Mouse (Mus musculus) gastrocnemius, postnatal 4 days (tissue): Measurements from ENCODE around the gene Bri3bp. TPM values are rescaled to one million over a fixed set of nuclear protein-coding genes. Genes with fewer than 3 reads are reported as not detected.
A peak's percentile ranks its signal among the peaks of the same experiment; 100 is the strongest.
"Not testable (repeated sequence)": the region's sequence is repeated elsewhere in the genome, so short reads cannot be mapped to it uniquely, and the experiment has no call there.

Experiments
- DNase-seq, 2 experiments: peaks; one replicate each; pipeline ENCODE4 v3.0.0; 2021 to 2022; ENCODE audit warnings: low spot score in 2 of 2, mixed read lengths in 2 of 2
- long read RNA-seq, 2 experiments: library from polyadenylated mRNA; stranded (forward); transcript quantifications; one replicate each; pipeline ENCODE4 v2.0.0; 2021
- total RNA-seq, 2 experiments: library from RNA; stranded (reverse); gene quantifications; 2 replicates each; pipeline ENCODE4 v1.2.3; 2021

The Bri3bp gene
- total RNA-seq = 10 to 100 TPM; 10.4 to 12.0 TPM
- long read RNA-seq, experiment 1, full-length matches to known transcripts = 13 of 16 reads
- long read RNA-seq, experiment 1, partial matches to known transcripts = 0 of 16 reads
- long read RNA-seq, experiment 1, other reads (novel, unspliced or antisense) = 3 of 16 reads
- long read RNA-seq, experiment 2, full-length matches to known transcripts = 13 of 15 reads
- long read RNA-seq, experiment 2, partial matches to known transcripts = 0 of 15 reads
- long read RNA-seq, experiment 2, other reads (novel, unspliced or antisense) = 2 of 15 reads

DNA sequence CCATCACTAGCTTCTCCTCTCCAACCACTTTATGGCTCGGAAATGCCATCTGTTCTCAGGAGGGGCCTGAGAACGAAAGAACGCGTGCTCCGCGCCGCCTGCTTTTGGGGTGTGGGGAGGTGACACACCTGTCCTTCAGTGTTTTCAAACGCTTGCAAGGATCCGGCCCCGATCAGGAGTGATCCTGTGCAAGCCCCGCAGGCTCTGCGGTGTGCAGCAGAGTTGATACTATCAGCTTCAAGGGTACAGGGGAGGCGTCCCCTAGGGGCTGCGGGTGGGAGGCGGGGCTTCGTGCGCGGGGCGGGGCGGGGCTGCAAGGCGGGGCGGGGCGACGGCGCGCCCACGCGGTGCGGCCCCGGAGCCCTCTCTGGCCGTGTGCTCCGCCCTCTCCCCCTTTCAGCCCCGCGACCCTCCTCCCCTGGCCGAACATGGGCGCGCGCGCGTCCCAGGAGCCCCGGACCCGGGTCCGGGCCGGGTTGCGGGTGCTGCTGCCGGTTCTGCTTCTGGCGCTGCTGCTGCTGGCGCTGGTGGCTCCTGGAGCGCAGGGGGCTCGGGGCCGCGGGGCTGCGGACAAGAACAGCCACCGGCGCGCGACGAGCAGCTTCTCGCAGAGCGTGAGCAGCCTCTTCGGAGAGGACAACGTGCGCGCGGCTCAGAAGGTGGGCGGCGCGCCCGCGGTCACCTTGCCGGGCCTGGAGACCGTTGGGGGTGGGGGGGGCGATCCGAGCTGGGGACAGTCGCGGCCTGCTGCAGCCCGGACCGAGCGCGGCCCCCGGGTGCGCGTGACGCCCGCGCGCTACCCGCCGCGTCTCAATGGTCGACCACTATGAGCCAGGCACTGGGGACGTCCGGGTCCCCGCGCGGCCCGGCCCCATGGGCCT lies at the start of gene Bri3bp:
Gene Bri3bp (plus strand): TSS at position 335 of the 881 bp plus-strand sequence.
- DNase-seq = peak in 1 of 2 experiments; percentile 43

DNA sequence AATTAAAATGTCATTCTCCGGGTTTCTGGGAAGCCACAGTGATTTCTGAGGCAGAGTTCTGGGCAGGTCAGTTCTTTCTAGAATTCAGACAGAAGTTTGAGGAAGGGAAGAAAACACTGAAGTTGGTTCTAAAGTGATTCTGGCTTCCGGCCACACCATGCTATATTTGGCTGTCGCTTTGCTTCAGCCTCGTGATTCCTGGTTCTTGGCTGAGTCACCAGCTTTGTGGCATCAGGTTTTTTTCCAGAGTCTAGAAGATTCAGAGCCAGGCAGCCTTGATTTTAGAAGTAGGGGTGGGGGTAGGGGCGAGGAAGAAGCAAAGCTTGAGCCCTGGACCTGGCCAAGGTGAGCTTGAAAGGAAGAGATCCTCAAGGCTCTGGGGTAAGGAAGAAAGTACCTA lies 49.8 kb upstream of the Bri3bp start:
- DNase-seq = peak in 1 of 2 experiments; percentile 54

DNA sequence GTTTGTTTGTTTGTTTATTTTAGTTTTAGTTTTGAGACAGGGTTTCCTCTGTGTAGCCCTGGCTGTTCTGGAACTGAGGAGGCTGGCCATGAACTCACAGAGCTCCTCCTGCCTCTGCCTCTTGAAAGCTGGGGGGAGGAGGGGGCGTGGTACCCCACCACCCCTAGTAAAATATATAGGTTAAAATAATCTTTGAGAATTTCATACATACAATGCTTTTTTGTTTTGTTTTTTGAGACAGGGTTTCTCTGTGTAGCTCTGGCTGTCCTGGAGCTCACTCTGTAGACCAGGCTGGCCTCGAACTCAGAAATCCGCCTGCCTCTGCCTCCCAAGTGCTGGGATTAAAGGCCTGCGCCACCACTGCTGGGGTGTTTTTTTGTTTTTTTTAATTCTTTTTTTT lies 49.2 kb upstream of the Bri3bp start:
- not testable (repeated sequence) for DNase-seq

DNA sequence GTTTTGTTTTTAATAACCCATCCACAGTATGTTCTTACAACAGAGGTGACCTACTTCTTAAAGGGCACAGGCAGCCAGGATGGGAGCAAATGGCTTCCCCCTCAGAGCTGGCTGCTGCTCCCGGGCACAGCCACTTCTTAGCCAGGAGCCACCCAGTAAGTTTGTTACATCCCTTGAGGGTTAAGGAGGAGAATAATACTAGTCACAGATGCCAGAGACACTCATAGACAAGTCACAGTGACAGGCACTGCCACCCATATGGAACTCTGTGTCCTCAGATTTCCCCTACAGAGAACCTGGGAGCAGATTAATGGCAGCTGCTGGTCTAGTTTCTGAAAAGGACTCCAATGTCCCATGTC lies 48.8 kb upstream of the Bri3bp start:
- DNase-seq = no peak

DNA sequence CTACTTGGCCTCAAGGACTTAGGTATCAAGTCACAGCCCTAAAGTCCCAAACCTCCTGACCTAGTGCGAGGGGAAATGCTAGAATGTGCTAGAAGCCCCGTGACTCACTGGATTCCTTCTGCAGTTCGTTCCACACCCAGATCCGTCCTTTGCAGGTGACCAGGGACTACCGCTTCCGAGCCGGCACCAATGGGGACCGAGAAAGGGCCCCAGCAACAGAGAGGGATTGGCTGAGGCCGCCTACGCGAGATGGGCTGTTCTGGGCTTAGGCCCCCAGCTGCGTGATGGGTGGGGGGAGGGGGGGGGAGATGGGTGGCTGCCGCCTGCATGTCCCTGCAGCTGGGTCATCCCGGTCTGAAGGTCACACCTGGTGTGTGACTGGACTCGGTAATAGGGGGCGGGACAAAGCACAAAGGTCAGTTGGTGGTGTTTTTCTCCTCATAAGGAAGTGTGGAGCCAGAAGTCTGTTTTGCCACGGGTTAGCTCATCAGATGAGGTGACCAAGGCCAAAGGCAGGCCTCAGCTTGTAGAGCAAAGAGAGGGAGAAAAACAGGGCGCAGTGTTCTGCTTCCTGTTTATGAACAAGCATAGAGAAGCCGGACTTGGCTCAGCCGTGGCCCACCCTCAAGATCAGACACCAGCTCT lies 48.3 kb upstream of the Bri3bp start:
- DNase-seq = peak; percentile 88 to 95

DNA sequence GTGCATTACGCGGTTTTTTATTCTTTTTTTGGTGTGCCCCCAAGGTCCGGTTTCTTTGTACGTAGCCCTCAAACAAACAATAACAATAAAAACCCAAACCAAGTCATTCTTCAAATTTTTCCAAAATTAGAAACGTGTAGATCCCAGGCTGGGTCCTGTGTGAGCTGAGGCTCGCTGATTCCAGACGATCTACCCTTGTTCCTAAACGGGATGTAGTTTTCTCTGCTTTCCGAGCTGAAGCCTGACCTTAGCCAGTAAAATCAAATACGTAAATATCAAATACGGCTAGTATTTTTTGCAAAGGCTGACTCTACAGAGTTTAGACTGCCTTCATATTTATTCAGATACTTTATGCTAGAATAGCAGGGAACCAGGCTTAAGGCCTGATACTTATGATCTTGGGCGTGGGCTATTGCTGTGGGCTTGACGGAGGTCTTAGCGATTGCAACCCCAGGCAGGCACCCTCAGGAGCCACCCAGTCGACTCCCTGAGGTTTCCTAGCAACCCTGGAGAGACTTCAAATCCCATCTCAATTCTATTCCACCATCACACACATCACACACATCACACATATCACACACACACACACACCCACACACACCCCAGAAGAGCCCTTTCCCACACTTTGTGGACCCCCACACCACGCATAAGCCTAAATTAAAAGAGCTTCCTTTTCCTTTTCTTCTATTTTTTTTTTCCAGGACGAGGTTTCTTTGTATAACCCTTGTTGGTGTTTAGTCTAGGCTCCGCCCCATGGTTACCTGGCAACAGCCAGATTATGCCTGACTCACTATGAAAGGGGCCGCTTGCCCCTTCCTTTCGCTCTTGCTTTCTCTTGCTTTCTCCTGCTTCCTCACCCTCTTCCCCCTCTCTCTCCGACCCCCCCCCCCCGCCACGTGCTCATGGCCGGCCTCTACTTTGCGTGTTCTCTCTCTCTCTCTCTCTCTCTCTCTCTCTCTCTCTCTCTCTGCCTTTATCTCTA lies 47.5 kb upstream of the Bri3bp start:
- peak in 1 of 2 experiments; percentile 76 for DNase-seq

DNA sequence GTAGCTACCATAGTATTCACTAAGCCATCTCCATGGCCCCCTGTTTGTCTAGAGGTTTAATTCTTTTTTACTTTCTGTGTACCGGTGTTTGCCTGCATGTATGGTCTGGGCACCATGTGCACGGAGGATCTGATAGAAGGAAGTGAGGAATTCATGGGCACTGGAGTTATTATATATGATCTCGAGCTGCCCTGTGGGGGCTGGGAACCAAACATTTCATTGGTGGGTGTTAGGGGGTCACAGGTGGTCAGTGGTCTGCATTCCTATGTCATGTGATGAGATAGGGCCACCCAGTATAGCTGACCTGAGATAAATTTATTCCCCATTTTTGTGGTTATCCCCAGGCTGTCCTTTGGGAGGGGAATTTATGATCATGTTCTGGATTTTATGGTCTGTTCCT lies 46.4 kb upstream of the Bri3bp start:
- DNase-seq = no peak

DNA sequence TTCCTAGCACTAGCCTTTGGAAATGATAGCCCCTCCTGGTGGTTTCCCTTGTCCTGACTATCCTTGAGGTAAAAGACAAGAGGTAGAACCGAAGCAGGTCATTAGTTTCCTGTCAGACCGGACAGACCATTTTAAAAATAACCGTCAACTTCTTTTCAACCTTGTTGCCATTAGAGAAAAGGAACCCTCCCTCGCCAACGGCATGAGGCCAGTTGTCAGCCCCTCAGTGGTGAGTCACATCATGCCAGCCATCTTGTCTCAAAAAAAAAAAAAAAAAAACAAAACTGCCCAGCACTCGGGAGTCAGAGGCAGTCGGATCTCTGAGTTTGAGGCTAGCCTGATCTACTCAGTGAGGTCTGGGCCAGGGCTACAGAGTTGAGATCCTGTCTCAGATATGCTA lies 40.5 kb upstream of the Bri3bp start:
- DNase-seq = no peak

DNA sequence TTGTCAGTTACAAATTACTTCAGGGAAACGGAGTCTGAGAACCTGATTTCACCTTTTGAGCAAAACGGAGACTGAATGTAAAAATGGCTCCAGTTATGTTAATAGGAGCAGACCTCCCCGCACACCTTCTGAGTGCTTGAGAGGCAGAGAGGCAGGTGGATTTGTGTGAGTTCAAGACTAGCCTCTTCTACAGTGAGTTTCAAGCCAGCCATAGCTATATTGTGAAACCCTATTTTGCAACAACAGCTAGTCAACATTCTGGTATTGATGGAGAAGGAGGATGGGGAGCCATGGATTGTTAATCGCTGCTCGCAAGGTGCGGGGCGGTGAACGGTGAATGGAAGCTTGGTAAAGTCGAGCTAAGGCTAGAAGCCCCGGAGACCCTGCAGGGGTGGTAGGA lies 38.9 kb upstream of the Bri3bp start:
- no peak for DNase-seq

DNA sequence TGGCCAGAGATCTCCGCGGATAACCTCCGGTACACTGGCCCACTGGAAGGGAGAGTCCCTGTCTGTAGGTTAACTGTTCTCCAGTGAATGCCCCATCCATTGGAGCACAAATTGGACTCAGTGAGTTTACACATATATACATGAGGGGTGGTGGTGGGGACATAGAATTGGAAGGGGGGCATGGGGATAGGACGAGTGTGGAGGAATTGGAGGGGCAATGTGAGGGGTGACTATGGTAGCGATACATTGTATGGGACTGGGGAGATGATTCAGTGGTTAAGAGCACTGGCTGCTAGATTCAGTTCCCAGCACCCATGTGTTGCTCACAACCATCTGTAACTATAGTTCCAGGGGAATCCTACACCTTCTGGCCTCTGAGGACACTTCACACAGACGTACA lies 38.4 kb upstream of the Bri3bp start:
- DNase-seq = no peak

DNA sequence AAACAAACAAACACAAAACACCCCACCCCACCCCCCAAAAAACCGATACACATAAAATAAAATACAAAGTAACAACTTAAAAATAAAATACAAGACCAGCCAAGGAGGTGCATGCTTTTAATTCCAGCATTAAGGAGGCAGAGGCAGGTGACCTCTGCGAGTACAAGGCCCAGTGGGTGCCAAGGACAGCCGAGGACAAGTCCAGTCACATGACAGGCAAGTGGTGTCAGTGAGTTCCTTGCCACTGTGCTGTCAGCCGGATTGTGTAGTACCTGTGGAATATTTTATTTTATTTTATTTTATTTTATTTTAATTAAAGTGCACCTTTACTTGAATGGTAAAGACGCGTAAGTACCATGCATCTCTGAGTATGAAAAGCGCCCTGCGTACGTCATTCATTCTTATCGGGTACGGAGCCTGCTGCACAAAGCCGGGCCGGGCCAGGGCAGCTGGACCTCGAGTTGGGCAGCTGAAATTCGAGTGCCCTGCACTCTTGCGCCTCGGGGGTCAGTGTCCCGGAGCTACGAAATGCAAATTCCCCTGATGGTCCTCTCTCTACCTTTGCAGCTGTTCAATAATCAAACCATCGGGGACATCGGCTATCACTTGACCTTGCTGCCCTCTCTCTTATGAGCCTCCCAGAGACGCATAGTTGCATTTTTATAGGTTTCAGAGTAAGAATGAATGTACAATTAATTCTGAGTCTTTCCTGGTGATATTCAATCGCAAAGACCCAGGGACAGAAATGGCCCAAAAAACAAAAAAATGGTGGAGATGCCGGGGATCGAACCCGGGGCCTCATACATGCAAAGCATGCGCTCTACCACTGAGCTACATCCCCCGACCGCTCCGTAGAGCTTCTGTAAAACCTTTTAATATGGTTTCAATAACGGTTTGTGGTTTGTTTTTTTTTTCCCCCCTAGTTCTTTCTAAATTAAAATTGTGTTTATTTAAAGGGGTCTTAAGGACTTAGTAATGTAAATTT lies 37.6 kb upstream of the Bri3bp start:
- peak in 1 of 2 experiments; percentile 44 for DNase-seq

DNA sequence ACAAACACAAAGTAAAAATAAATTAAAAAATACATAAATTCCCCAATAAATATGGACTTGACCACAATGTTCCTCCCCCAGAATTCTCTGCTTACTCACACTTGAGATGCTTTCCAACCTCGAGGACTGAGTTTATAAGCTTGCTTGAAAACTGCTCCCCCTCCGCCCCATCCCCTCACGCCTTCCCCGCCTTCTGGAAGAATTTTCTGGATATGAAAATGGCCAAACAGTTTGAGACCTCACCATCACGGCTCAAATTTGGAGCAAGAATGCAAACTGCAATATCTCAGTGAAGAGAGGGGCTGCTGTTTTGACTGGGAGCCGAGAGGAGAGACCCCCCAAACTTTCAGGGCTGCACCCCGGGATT lies 36.8 kb upstream of the Bri3bp start:
- DNase-seq = no peak

DNA sequence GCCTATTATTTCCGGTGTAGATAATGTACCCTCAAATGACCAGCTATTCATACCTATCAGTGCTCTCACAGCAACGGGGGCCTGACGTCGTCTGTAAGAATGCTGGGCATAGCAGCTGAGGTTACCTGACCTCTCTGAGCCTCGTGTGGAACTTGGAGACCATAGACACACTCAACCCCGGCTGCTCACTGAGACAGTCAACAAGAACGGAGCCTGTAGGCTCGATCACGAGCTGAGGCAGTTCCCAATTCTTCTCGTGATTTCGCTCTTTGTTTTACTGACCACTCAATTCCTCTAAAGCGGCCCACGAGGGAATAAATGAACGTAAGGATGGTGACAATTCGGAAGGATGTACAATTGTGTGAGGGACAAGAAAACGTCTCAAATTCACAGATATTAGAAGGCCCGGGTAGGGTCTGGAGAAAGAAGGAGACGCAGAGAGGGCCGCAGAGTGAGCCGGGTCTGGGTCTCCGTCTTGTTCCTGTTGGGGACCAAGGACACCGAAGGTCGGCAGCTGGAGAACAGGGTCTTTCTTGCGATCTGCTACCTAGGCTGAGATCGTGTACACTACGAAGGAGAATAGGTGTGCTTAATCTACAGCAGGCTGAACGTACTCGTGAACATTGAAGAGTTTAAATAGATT lies 36.3 kb upstream of the Bri3bp start:
- DNase-seq = peak in 1 of 2 experiments; percentile 58

DNA sequence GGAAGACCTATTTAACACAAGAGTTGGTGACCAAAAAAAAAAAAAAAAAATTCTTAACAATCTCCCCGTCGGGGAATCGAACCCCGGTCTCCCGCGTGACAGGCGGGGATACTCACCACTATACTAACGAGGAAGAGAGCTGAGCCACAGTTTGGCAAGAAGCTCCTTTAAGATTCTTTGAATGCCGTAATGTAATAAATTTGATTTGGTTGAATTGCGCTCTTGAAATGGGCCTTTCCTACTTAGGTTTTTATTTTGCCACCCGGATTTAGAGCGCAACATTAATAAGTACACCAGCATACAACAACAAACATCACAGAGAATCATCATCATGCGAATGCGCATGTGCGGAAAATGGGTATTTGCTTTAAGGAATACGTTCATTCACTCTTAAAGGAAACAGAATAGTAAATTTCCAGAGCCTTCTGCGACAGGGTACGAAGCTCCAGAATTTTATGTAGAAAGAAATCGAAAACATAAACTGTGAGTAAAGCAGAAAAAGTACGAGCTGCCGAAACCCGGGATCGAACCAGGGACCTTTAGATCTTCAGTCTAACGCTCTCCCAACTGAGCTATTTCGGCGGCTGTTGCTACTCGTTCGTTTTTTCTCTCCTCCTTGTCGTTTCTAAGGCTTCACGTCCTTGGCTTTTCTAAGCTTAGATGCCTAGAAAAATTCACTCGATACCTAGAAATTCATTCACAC lies 35.7 kb upstream of the Bri3bp start:
- DNase-seq = peak; percentile 75 to 82

DNA sequence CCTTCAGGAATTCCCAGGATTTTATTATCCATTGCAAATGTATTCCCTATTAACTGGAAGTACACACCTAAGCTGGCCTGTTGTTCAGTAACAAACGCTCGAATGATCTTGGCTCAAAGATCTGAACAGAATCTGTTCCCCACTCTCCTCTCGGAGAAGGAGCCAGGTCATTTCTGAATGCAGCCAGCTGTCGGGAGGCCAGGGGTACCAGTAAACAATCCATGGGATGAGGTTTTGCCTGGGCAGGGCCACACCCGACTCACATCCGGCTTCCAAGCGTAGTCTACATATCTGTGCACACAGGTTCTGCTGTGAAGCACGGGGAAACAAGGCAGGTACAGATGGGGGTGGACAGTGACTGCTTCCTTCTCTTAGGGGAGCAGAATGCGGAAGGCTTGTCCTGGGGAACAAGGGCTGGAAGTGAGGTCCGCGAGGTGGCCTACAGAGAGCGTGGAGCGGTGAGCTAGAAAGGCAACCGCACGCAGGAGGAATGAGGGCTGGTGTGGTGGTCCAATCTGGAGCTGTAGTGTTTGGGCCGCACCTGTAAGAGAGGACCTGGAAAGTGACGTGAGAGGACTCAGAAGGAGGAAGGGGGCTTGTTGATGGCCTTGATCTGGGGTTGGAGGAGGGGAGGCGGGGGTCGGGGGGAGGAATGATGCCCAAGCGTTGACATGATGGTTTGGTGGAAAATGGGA lies 34.9 kb upstream of the Bri3bp start:
- peak in 1 of 2 experiments; percentile 58 for DNase-seq

DNA sequence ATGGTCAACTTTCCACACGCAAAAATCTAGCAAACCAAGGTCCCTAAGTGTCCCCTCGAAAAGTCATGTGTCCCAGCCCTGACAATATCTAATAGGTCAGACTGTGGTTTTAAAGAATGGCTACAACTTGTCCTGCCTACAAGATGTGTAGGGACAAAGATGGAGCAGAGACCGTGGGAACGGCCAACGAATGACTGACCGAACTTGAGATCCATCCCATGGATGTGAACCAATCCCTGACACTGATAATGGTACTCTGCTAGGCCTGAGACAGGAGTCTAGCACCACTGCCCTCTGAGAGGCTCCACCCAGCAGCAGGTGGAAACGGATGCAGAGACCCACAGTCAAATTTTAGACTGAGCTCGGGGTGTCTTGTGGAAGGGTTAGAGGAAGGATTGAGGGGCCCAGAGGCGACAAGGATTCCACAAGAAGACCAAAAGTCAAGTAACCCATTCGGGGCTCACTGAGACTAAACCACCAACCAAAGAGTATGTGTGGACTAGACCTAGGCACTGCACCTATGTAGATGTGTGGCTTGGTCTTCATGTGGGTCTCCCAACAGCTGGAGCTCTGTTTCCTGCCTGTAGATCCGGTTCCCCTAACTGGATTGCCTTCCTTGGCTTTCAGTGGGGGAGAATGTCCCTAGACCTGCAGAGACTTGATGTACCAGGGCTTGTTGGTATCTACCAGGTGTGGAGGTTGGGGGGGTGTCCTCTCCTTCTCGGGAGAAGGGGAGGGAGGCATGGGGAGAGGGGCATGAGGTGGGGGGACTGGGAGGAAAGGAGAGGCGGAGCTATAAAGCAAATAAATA lies 34.1 kb upstream of the Bri3bp start:
- DNase-seq = no peak
